Mouse (Mus musculus): Measurements from ENCODE around the gene Mc3r.

GRCm38 (mm10) chr2:172227808-172228207 is 20.5 kb upstream of the Mc3r start:
- no peak for TF ChIP-seq CTCF (IDR thresholded peaks at IDR 0.05; ENCODE audit: extremely low read depth, insufficient read length, insufficient replicate concordance, low read depth, low read length)
- TF ChIP-seq POLR2A (IDR thresholded peaks at IDR 0.05; ENCODE audit: low read depth, low read length): no peak

Data from small intestine, adult 2 months (tissue).